Mouse (Mus musculus) C2C12 (cell line): Measurements from ENCODE around the gene Tuba1b. TPM values are rescaled to one million over a fixed set of nuclear protein-coding genes. Genes with fewer than 3 reads are reported as not detected.

Experiments
- H3K27me3 ChIP-seq: one replicate; pipeline ENCODE4 v1.6.1; 2011; ENCODE audit not compliant: control insufficient read depth, insufficient read depth, insufficient read length
- H3K36me3 ChIP-seq: one replicate; pipeline ENCODE4 v1.6.1; 2011; ENCODE audit not compliant: control insufficient read depth, insufficient read depth
- H3K4me3 ChIP-seq: one replicate; pipeline ENCODE4 v1.5.1; 2011; ENCODE audit warnings: mild to moderate bottlenecking, control low read depth; ENCODE audit not compliant: poor library complexity, insufficient read depth, severe bottlenecking
- H3K79me2 ChIP-seq: one replicate; pipeline ENCODE4 v1.6.1; 2011; ENCODE audit not compliant: control insufficient read depth, insufficient read depth
- H3K79me3 ChIP-seq: one replicate; pipeline ENCODE4 v1.6.1; 2011; ENCODE audit warnings: low read depth, control low read depth
- H3ac ChIP-seq: one replicate; pipeline ENCODE3; 2011; ENCODE audit warnings: low read depth; ENCODE audit not compliant: control insufficient read depth, insufficient read length
- CEBPB ChIP-seq: IDR thresholded peaks from one replicate; pipeline ENCODE4 v1.6.1; 2011; ENCODE audit warnings: low read depth, mild to moderate bottlenecking, control low read depth, moderate library complexity
- CTCF ChIP-seq: IDR thresholded peaks from one replicate; pipeline ENCODE4 v1.5.1; 2011; ENCODE audit not compliant: control insufficient read depth, insufficient read depth, insufficient read length
- FOSL1 ChIP-seq: IDR thresholded peaks from one replicate; pipeline ENCODE4 v1.8.0; 2011; ENCODE audit warnings: mild to moderate bottlenecking, low read length; ENCODE audit not compliant: poor library complexity, insufficient read depth, severe bottlenecking
- MAX ChIP-seq: IDR thresholded peaks from one replicate; pipeline ENCODE4 v1.6.1; 2011; ENCODE audit warnings: mild to moderate bottlenecking, control low read depth
- MYOD1 ChIP-seq: IDR thresholded peaks from one replicate; pipeline ENCODE4 v1.6.1; 2011; ENCODE audit warnings: low read depth; ENCODE audit not compliant: control insufficient read depth, insufficient read length
- MYOG ChIP-seq: IDR thresholded peaks from one replicate; pipeline ENCODE4 v1.6.1; 2011; ENCODE audit not compliant: control insufficient read depth, insufficient read length; ENCODE audit errors: extremely low read depth
- USF1 ChIP-seq: IDR thresholded peaks from one replicate; pipeline ENCODE4 v1.6.1; 2011; ENCODE audit warnings: low read depth, mild to moderate bottlenecking, control low read depth, moderate library complexity
- polyA plus RNA-seq: library from polyadenylated mRNA; unstranded; fragments of >200 nt; fragmentation: generic; extraction: Trizol; gene quantifications from one replicate; pipeline ENCODE4 v1.2.1, GENCODE M21; 2012; ENCODE audit warnings: missing spikeins

The Tuba1b gene
- polyA plus RNA-seq, 1 experiment = 3,512 TPM

DNA sequence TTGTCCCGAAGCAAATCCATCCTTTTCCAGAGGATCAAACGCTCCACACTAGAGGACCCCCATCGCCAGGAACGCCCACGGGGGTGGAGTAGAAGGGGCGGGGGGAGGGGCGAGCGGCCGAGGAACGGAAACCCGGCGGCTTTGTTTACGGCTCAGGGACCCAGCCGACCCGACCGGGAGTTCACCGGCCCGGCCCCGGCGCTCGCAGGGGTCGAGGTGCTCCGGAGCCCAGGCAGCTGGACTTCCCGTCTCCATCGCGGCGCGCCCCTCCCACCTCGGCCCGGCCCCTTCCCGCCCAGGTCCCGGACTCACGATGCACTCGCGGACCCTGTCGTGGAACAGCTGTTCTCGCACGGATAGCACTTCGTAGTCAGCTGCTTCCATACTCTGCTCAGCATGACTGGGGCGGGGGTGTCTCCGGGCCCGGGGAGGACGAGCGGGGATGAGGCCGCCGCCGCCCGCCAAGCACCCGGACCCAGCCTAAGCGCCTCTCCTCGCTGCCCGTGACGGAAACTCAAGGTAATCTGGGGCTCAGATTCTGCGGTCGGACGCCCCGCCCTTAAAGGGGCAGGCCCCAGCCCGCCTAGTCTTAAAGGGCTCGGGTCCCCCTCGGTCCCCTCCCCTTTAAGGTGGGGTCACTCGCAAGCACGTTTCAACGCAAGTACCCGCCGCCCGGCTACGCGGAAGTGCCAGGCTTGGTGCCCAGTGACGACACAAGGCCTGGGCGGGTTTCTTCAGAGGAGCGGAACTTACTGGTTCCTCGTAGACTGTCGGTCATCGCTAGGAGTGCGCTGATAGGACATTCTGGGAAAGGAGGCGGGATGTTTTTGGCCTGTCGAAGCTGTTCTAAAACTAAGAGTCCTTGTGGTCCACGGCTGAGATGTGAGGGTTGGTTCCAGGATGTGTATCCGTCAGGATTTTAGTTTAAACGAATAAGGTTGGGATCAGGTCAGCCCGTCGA, 16.5 kb downstream of the Tuba1b start, which contains the start of gene Lmbr1l:
TSS of gene Lmbr1l (minus strand) at position 694 of the 961 bp plus-strand sequence.
- peak within 1 kb of the TSS; percentile 78 for H3K4me3 ChIP-seq
- H3K36me3 ChIP-seq = peaks cover 12% of the 10 kb centered on the region
- TF ChIP-seq FOSL1 = no peak
- no peak for TF ChIP-seq MYOG
- TF ChIP-seq CTCF = no peak
- TF ChIP-seq MAX = no peak
- TF ChIP-seq USF1 = no peak
- no peak for TF ChIP-seq MYOD1
- TF ChIP-seq CEBPB = no peak
- H3ac ChIP-seq = peak within 1 kb of the TSS; percentile 50
- H3K27me3 ChIP-seq = no peaks in the 10 kb centered on the region
- no peaks in the 10 kb centered on the region for H3K79me3 ChIP-seq
- H3K79me2 ChIP-seq = peaks cover 34% of the 10 kb centered on the region

GRCm38 (mm10) chr15:98917091-98917490, 17.3 kb downstream of the Tuba1b start:
- H3K79me2 ChIP-seq = peaks cover 34% of the 10 kb centered on the region
- H3K4me3 ChIP-seq = peak overlapping the region; percentile 78
- H3K36me3 ChIP-seq = peaks cover 19% of the 10 kb centered on the region
- peak overlapping the region; percentile 32 for H3ac ChIP-seq
- TF ChIP-seq MAX = peak; percentile 55
- TF ChIP-seq FOSL1 = no peak
- no peaks in the 10 kb centered on the region for H3K27me3 ChIP-seq
- H3K79me3 ChIP-seq = no peaks in the 10 kb centered on the region

DNA sequence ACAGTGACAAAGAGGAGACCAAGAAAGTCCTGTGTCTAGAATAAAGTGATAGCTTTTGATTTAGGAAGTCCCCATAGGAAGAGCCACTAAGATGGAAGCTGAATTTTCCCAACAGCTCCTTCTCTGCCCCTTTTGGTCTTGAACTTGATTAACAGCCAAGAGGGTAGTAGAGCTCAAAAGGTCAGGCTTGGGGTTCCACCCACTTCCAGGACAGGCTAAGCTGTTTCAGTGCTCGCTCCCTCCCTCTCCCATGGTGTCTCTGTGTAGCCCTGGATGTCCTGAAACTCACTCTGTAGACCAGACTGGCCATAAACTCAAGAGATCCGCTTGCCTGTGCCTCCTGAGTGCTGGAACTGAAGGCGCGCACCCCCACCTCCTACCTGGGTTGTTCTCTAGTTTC, 18.3 kb downstream of the Tuba1b start:
- H3K27me3 ChIP-seq = no peaks in the 10 kb centered on the region
- no peak overlapping the region for H3K4me3 ChIP-seq
- no peak overlapping the region for H3ac ChIP-seq
- no peak for TF ChIP-seq USF1
- TF ChIP-seq CTCF = no peak
- no peak for TF ChIP-seq FOSL1
- no peak for TF ChIP-seq CEBPB
- no peak for TF ChIP-seq MAX
- no peak for TF ChIP-seq MYOG
- TF ChIP-seq MYOD1 = no peak
- H3K79me2 ChIP-seq = peaks cover 34% of the 10 kb centered on the region
- H3K79me3 ChIP-seq = no peaks in the 10 kb centered on the region
- peaks cover 30% of the 10 kb centered on the region for H3K36me3 ChIP-seq

DNA sequence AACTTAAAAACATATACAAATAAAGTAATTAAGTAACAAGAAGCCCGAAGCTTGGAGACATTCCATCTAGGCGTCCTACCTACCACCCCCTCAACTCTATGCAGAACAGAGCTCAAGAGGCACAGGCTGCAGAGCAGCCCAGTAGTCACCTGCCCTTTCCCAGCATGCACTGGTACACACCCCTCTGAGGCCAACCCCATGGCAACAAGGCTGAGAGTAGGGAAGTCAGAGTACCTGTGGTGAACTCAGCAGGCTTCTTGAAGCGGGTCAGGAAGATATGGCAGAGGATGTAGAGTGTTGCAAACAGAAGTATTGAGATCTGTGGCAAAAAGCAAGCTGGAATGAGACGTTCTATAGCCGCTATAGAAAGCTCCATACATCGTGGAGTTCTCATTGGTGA, 19.5 kb downstream of the Tuba1b start:
- Histone ChIP-seq H3ac (no peak overlapping the region), H3K4me3 (no peak overlapping the region), H3K36me3 (peaks cover 41% of the 10 kb centered on the region), H3K27me3 (no peaks in the 10 kb centered on the region), H3K79me3 (no peaks in the 10 kb centered on the region), H3K79me2 (peaks cover 34% of the 10 kb centered on the region)
- TF ChIP-seq CTCF = no peak
- no peak for TF ChIP-seq MAX
- no peak for TF ChIP-seq USF1
- TF ChIP-seq MYOD1 = no peak
- no peak for TF ChIP-seq CEBPB
- TF ChIP-seq FOSL1 = no peak
- no peak for TF ChIP-seq MYOG

DNA sequence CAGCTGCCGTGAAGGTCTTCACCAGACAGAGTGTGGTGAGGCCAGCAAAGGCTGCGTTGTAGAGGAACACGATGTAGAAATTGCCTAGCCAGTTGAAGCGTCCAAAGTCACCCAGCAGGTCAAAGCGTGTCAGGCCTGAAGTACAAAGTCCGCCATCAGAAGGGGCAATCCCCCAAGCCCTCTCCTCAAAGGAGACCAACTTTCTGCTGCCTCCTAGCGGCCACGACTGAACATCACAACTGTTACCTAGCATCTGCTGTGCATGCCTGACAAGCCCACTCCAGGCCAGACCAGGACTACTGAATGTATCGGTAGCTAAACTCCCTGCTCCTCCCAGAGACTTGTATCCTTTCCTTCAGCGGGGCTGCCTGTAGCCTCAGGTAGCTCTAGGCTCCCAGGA, 29.7 kb downstream of the Tuba1b start:
- Histone ChIP-seq H3K27me3 (no peaks in the 10 kb centered on the region), H3ac (no peak overlapping the region), H3K79me3 (no peaks in the 10 kb centered on the region), H3K79me2 (no peaks in the 10 kb centered on the region), H3K36me3 (peaks cover 11% of the 10 kb centered on the region), H3K4me3 (no peak overlapping the region)
- no peak for TF ChIP-seq USF1
- TF ChIP-seq CTCF = peak; percentile 66

- TF ChIP-seq MYOG (no peak), CEBPB (no peak), CTCF (no peak), FOSL1 (no peak), MYOD1 (no peak), MAX (no peak), USF1 (no peak)
- no peak overlapping the region for H3K4me3 ChIP-seq
- H3K79me2 ChIP-seq = no peaks in the 10 kb centered on the region
- H3ac ChIP-seq = no peak overlapping the region
- no peaks in the 10 kb centered on the region for H3K36me3 ChIP-seq
- no peaks in the 10 kb centered on the region for H3K79me3 ChIP-seq
- H3K27me3 ChIP-seq = peaks cover 7% of the 10 kb centered on the region
Observed at GRCm38 (mm10) chr15:98902600-98902999, 31.8 kb downstream of the Tuba1b start.
